Mouse (Mus musculus) kidney, postnatal 10 days (tissue): Measurements from ENCODE around the gene Zfp936.
"Not testable (repeated sequence)": the region's sequence is repeated elsewhere in the genome, so short reads cannot be mapped to it uniquely, and the experiment has no call there.

Experiments
- DNase-seq: peaks from one replicate; pipeline ENCODE4 v3.0.0; 2021; ENCODE audit warnings: mixed read lengths

Gene Zfp936

GRCm38 (mm10) chr7:43113929-43114328 lies at the start of gene Zfp936:
TSS of gene Zfp936 (plus strand) at chr7:43114229.
- DNase-seq: not testable (repeated sequence)

GRCm38 (mm10) chr7:43077831-43078230 lies 36.2 kb upstream of the Zfp936 start:
- DNase-seq: no peak

- DNase-seq: not testable (repeated sequence)
Measured at GRCm38 (mm10) chr7:43128691-43129090, 14.7 kb downstream of the Zfp936 start.

GRCm38 (mm10) chr7:43164121-43164520 lies 50.1 kb downstream of the Zfp936 start:
- not testable (repeated sequence) for DNase-seq

GRCm38 (mm10) chr7:43167101-43167500 lies 53.1 kb downstream of the Zfp936 start:
- not testable (repeated sequence) for DNase-seq

GRCm38 (mm10) chr7:43167811-43168210 lies 53.8 kb downstream of the Zfp936 start:
- DNase-seq: not testable (repeated sequence)

- not testable (repeated sequence) for DNase-seq
Measured at GRCm38 (mm10) chr7:43168212-43168611, 54.2 kb downstream of the Zfp936 start.

- no peak for DNase-seq
Measured at GRCm38 (mm10) chr7:43177003-43177702, 63.1 kb downstream of the Zfp936 start.

- peak; percentile 34 for DNase-seq
Measured at GRCm38 (mm10) chr7:43213781-43214180, 99.8 kb downstream of the Zfp936 start.
